Mouse (Mus musculus) embryonic facial prominence, embryonic 12.5 days (tissue): ENCODE measurements around the gene Slc12a4. TPM values are rescaled to one million over a fixed set of nuclear protein-coding genes. Genes with fewer than 3 reads are reported as not detected.

Source experiments
- ATAC-seq: fragments of 200-750 bp; cut with Nextera tagmentation; 2 replicates; pipeline ENCODE4 v1.8.0; 2017; ENCODE audit not compliant: insufficient number of reproducible peaks, insufficient read depth, low FRiP score, low TSS enrichment
- H3K27ac ChIP-seq: fragments of 300-500 bp; sonication (generic); 2 replicates; pipeline ENCODE4 v1.5.1; 2016; ENCODE audit warnings: mild to moderate bottlenecking
- H3K27me3 ChIP-seq: fragments of 300-500 bp; sonication (generic); 2 replicates; pipeline ENCODE4 v1.6.1; 2016; ENCODE audit warnings: mild to moderate bottlenecking, moderate library complexity
- H3K36me3 ChIP-seq: fragments of 300-500 bp; sonication (generic); 2 replicates; pipeline ENCODE4 v1.6.1; 2016; ENCODE audit warnings: mild to moderate bottlenecking
- H3K4me1 ChIP-seq: fragments of 300-500 bp; sonication (generic); 2 replicates; pipeline ENCODE4 v1.6.1; 2016
- H3K4me2 ChIP-seq: fragments of 300-500 bp; sonication (generic); replicated peaks from 2 replicates; pipeline ENCODE4 v1.6.1; 2016; ENCODE audit warnings: mild to moderate bottlenecking, moderate library complexity
- H3K4me3 ChIP-seq: fragments of 300-500 bp; sonication (generic); 2 replicates; pipeline ENCODE4 v1.5.1; 2016; ENCODE audit warnings: mild to moderate bottlenecking
- H3K9ac ChIP-seq: fragments of 300-500 bp; sonication (generic); 2 replicates; pipeline ENCODE4 v1.6.1; 2016; ENCODE audit warnings: mild to moderate bottlenecking, moderate library complexity
- H3K9me3 ChIP-seq: fragments of 300-500 bp; sonication (generic); 2 replicates; pipeline ENCODE4 v1.6.1; 2016; ENCODE audit warnings: mild to moderate bottlenecking, moderate library complexity
- WGBS: fragments of 180-500 bp; shearing (Covaris S2); methylation state at CpG from one replicate; pipeline ENCODE4 v1.1.7; 2016; 5-methylcytosine and 5-hydroxymethylcytosine counted together
- polyA plus RNA-seq: library from polyadenylated mRNA; unstranded; fragments of >200 nt; fragmentation: Nextera tagmentation; extraction: Ambion mirVana; gene quantifications from 2 replicates; pipeline ENCODE4 v1.2.1, GENCODE M21; 2016

Gene Slc12a4
- polyA plus RNA-seq, 1 experiment from 2014 or later = 44.3 TPM

DNA sequence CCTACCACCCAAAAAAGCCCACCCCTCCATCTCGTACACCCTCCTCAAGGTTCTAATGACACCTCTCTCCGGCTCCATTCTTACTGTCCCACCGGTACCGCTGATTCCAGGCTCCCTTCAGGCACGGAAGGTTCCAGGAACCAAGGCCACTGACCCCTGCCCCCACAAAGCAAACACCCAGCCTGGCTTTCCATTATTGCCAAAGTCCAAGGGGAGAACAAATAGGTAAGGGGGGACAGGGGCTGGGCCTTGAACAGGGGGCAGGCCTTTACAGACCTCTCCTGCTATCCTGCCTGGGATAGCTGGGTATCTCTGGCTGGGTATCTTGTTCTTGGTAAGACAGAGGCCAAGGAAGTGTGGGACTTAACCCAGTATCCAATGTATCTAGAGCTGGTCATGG lies 23.4 kb downstream of the Slc12a4 start:
- Histone ChIP-seq H3K27ac (no peak overlapping the region), H3K9me3 (no peaks in the 10 kb centered on the region), H3K9ac (0 out of 2 replicates have a peak overlapping the region, but pooled peaks have one; percentile 4), H3K27me3 (no peaks in the 10 kb centered on the region), H3K36me3 (peaks cover 58% of the 10 kb centered on the region), H3K4me1 (no peaks in the 10 kb centered on the region), H3K4me3 (no peak overlapping the region), H3K4me2 (no peak overlapping the region)
- ATAC-seq = no peak
- 93% methylated on average over 5 of the region's 5 CpGs for WGBS

DNA sequence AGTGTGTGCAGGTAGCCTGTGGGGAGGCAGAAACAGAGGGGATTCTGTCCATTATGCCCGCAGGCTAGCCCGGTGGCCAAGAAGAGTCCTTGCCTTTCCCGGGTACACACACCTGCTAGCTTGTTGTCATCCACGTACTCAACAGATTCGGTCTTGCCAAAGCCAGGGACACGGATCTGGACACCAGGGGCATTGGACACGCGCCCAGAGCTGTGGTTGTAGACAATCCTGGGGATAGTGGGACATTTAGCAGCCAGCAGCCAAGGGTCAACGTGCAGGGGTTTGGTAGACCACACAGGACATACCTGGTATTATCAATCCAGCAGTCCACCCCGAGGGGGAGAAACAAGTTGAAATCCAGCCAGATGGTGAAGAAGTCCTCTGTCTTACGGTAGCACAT lies 23.9 kb downstream of the Slc12a4 start:
- no peaks in the 10 kb centered on the region for H3K9me3 ChIP-seq
- no peak overlapping the region for H3K4me2 ChIP-seq
- no peak overlapping the region for H3K27ac ChIP-seq
- 90% methylated on average over 11 of the region's 11 CpGs for WGBS
- peaks cover 53% of the 10 kb centered on the region for H3K36me3 ChIP-seq
- H3K4me3 ChIP-seq = no peak overlapping the region
- H3K27me3 ChIP-seq = no peaks in the 10 kb centered on the region
- no peak overlapping the region for H3K9ac ChIP-seq
- ATAC-seq = no peak
- no peaks in the 10 kb centered on the region for H3K4me1 ChIP-seq

DNA sequence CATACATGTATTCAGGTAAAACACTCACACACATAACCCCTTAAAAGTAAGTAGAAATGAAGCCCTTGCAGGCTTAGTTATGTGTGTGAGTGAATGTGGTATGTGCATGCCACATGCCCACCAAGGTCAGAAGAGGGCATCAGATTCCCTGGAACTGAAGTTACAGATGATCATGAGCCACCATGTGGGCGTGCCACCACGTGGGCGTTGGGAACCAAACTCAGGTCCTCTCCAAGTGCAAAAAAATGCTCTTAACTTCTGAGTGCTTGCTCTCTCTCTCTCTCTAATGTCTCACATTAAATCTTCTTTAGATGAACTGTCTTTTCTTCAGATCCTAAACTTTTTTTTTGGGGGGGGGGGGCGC lies 27.6 kb downstream of the Slc12a4 start, which contains the start of gene Psmb10:
Psmb10 (minus strand) TSS at position 139 of the 364 bp plus-strand sequence.
- Histone ChIP-seq H3K27me3 (no peaks in the 10 kb centered on the region), H3K4me2 (peak within 1 kb of the TSS; percentile 66), H3K9me3 (no peaks in the 10 kb centered on the region), H3K4me3 (peak within 1 kb of the TSS; percentile 65), H3K27ac (peak within 1 kb of the TSS; percentile 76), H3K4me1 (peaks cover 12% of the 10 kb centered on the region; the same call in 1 of the 2 replicates), H3K9ac (peak within 1 kb of the TSS; percentile 63), H3K36me3 (peaks cover 18% of the 10 kb centered on the region)
- ATAC-seq = no peak
- WGBS = 23% methylated on average over 4 of the region's 4 CpGs

DNA sequence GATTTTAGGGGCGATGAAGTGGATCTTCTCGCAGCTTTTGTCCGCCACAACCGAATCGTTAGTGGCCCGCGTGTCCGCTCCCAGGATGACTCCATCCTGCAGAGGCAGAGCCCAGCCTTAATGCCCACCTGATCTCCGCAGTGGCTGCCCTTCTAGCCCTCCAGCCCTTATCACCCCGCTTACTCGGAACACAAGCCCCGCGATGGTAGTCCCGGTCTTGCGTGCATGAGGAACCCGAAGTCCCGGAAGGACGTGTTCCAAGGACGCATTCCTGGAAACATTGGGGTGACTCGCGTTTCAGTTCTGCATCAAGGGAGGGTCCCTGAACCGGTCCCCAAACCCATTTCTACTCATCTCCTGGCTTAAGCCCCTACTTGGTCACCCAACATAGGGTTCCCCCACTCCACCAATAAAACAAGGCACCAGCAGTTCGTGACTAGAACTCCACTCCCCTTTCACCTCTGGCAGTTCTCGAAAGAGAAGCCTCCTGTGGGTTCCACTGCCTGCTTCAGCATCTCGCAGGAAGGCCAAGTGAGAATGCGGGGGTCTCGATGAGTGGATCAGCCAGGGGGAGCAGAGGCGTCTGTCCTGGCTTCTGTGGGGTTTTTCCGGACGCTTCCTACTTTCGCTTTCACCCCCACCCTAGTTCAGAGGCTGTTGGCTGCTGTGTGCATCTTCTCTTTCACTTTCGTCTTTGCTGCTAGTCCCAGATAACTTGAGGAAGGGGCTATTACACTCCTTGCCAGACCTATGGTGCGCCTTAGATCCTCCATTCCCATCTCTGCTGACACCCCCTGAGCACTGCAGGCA lies 28.2 kb downstream of the Slc12a4 start:
- Histone ChIP-seq H3K4me3 (peak overlapping the region; percentile 65), H3K27ac (peak overlapping the region; percentile 76), H3K36me3 (peaks cover 19% of the 10 kb centered on the region), H3K4me1 (peaks cover 12% of the 10 kb centered on the region; the same call in 1 of the 2 replicates), H3K4me2 (peak overlapping the region; percentile 66), H3K27me3 (no peaks in the 10 kb centered on the region), H3K9me3 (no peaks in the 10 kb centered on the region), H3K9ac (peak overlapping the region; percentile 63)
- 2% methylated on average over 33 of the region's 33 CpGs for WGBS
- ATAC-seq = peak; percentile 31; the same call in 1 of the 2 replicates

DNA sequence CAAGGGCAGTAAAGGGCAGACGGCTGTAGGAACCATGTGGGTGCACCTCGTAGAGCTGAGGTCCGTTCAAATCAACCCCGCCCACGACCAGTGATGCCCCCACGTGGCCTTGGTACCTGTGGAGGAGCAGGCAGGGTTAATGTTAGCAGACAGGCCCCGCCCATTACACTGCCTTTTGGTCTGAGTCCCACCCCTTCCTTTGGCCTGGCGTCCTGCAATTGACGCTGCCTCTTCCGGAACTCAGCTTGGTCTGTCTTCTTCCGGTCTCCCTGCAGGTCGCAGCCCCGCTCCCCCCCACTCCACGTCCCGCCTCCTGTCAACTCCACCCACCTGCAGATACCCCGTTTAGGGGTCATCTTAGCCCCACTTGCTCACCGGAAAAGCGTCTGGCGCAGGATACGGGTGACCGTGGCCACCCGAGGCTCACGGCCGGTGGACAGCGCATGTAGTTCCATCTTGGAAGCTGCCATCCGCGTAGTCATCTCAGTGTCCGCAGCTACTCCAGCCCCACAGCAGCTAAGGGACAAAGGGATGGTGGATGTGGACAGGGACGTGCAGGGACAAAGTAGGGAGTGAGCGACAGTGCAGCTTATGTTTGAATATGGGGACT lies 28.9 kb downstream of the Slc12a4 start:
- peaks cover 12% of the 10 kb centered on the region; the same call in 1 of the 2 replicates for H3K4me1 ChIP-seq
- H3K4me2 ChIP-seq = peak overlapping the region; percentile 66
- under 1% methylated on average over 30 of the region's 30 CpGs for whole genome bisulfite sequencing
- no peaks in the 10 kb centered on the region for H3K9me3 ChIP-seq
- no peaks in the 10 kb centered on the region for H3K27me3 ChIP-seq
- peaks cover 20% of the 10 kb centered on the region; the same call in 1 of the 2 replicates for H3K36me3 ChIP-seq
- peak overlapping the region; percentile 76 for H3K27ac ChIP-seq
- ATAC-seq = peak; percentile 85
- peak overlapping the region; percentile 65 for H3K4me3 ChIP-seq
- H3K9ac ChIP-seq = peak overlapping the region; percentile 63

DNA sequence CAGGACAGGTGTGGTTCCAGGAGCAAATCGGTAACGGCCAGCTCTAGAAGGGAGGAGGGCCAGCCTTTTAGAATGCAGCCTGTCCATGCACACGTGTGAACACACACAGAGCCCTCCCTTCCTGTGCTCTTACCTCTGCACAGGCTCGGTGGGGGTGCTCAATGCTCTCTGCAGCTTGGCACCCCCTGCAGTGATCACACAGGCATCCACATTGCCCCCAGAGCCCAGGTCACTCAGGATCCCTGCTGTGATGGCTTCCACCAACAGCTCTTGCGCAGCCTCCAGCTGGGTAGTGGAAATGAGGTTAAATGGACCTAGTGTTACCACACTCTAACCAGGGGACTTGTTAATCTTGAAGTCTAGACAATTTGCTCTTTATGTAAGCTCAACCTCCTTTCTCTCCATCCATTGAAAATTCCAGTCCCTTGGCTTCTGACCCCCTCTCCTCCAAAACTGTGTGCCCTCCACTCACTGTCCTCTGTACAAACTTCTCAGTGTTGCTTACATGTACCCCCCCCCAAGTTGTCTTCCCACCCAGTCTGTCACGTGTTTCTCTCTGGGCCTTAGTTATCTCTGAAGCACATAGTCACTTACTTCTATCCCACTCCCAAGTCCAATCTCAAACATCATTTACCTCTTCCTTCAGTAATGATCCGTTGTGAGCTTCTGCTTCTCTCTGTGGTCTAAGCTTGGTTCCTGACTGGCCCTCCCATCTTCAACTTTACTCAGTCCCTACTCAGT lies 29.9 kb downstream of the Slc12a4 start:
- H3K4me1 ChIP-seq = peaks cover 12% of the 10 kb centered on the region; the same call in 1 of the 2 replicates

DNA sequence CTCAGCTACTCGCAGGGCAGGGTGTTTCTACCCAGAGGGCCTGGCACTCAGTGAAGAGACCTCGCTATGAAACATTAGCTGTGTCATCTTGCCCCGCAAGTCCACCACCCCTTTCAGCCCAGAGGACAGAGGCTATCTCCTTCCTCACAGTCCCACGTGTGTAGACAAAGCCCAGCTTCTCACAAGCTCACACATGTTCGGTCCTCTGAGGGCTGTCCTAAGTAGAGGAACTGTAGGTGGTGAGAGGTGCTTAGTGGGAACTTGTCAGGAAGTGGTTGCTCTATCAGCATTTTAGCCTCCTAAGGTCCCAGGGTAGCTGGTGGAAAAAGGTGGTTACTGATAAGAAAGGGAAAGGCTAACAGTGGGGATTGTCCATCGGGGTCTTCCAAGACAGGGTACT lies 30.8 kb downstream of the Slc12a4 start:
- Histone ChIP-seq H3K27me3 (no peaks in the 10 kb centered on the region), H3K9ac (no peak overlapping the region), H3K4me1 (peaks cover 12% of the 10 kb centered on the region; the same call in 1 of the 2 replicates), H3K36me3 (peaks cover 23% of the 10 kb centered on the region), H3K27ac (no peak overlapping the region), H3K4me3 (no peak overlapping the region), H3K4me2 (no peak overlapping the region), H3K9me3 (no peaks in the 10 kb centered on the region)
- ATAC-seq = no peak
- WGBS = 79% methylated on average over 6 of the region's 6 CpGs

More for the DNA sequence above, 29.9 kb downstream of the Slc12a4 start:
- H3K4me2 ChIP-seq = peak overlapping the region; percentile 66
- WGBS = 25% methylated on average over 7 of the region's 7 CpGs
- H3K9ac ChIP-seq = peak overlapping the region; percentile 63
- peak overlapping the region; percentile 65 for H3K4me3 ChIP-seq
- no peaks in the 10 kb centered on the region for H3K27me3 ChIP-seq
- H3K9me3 ChIP-seq = no peaks in the 10 kb centered on the region
- no peak for ATAC-seq
- no peak overlapping the region for H3K27ac ChIP-seq
- H3K36me3 ChIP-seq = peaks cover 17% of the 10 kb centered on the region; the same call in 1 of the 2 replicates

DNA sequence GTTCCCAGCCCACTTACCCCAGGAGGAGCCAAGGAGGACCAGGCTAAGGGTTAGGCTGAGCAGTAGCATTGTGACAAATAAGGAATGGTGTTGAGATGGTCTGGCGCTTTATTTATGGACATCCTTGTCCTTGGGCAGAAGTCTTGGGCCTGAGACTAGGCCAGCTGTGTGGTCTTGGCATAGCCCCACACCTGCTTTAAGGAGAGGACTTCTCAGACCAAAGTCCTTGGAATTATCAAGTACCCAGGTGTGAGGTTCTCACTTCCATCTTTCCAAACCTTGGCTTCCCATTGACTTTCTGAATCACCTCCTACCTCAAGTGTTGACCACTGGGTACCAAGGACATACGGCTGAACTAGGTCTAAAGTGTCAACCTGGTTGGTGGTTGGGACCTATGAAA lies 32.1 kb downstream of the Slc12a4 start, which contains the start of gene Ctrl:
Ctrl (minus strand) TSS at position 101 of the 400 bp plus-strand sequence.
- no peak for ATAC-seq

DNA sequence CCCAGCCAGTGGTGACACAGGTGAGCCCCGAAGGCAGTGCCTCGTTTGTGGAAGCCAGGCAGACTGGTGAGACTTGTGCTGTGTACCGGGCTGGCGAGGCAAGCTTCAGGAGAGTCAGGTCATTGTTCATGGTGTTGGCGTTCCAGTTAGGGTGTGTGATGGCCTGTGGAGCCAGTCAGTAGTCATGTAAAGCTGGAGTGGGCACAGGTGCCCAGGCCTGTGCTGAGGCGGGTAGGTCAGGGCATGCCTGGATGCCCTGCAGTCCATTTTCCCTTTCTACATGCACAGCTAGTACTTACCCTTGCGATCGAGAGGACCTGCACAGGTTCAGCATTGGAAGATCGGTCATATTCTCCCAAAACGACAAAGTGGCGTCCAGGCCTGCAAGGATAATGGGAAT lies 33.4 kb downstream of the Slc12a4 start:
- no peaks in the 10 kb centered on the region for H3K9me3 ChIP-seq
- ATAC-seq = no peak
- WGBS = 86% methylated on average over 11 of the region's 11 CpGs

More for the DNA sequence above, 32.1 kb downstream of the Slc12a4 start, which contains the start of gene Ctrl:
- Histone ChIP-seq H3K4me2 (no peak within 1 kb of the TSS), H3K9me3 (no peaks in the 10 kb centered on the region), H3K4me1 (peaks cover 12% of the 10 kb centered on the region; the same call in 1 of the 2 replicates), H3K36me3 (peaks cover 31% of the 10 kb centered on the region), H3K9ac (no peak within 1 kb of the TSS), H3K4me3 (no peak within 1 kb of the TSS), H3K27ac (no peak within 1 kb of the TSS), H3K27me3 (no peaks in the 10 kb centered on the region)
- 91% methylated on average over 2 of the region's 2 CpGs for WGBS

DNA sequence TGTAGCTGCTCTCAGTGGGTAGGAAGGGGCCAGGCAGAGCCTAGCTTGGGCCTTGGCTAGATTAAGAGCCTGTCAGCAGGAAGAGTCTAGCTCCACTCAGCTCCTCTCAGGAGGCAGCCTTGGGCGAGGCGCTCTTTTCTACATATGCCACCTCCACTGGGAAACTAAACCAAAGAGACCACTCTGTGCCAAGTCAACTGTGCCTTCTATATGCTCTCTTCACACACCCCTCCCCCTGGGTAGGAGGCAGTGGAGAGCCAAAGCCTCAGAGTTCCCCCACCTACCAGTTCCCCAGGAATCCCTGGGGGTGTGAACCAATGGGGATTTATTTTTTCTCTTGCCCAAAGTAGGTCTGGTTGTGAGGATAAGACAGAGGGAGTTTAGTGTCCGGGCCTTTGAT lies 34.6 kb downstream of the Slc12a4 start:
- H3K36me3 ChIP-seq = peaks cover 36% of the 10 kb centered on the region
- no peak overlapping the region for H3K27ac ChIP-seq
- H3K4me2 ChIP-seq = no peak overlapping the region
- no peak for ATAC-seq
- H3K4me3 ChIP-seq = no peak overlapping the region
- H3K9me3 ChIP-seq = no peaks in the 10 kb centered on the region
- H3K9ac ChIP-seq = no peak overlapping the region
- H3K4me1 ChIP-seq = peaks cover 7% of the 10 kb centered on the region; the same call in 1 of the 2 replicates
- no peaks in the 10 kb centered on the region for H3K27me3 ChIP-seq
- WGBS = 91% methylated on average over 3 of the region's 3 CpGs

More for the DNA sequence above, 33.4 kb downstream of the Slc12a4 start:
- H3K36me3 ChIP-seq = peaks cover 31% of the 10 kb centered on the region
- no peak overlapping the region for H3K4me3 ChIP-seq
- no peak overlapping the region for H3K27ac ChIP-seq
- peaks cover 12% of the 10 kb centered on the region; the same call in 1 of the 2 replicates for H3K4me1 ChIP-seq
- no peaks in the 10 kb centered on the region for H3K27me3 ChIP-seq
- H3K9ac ChIP-seq = no peak overlapping the region
- H3K4me2 ChIP-seq = no peak overlapping the region

DNA sequence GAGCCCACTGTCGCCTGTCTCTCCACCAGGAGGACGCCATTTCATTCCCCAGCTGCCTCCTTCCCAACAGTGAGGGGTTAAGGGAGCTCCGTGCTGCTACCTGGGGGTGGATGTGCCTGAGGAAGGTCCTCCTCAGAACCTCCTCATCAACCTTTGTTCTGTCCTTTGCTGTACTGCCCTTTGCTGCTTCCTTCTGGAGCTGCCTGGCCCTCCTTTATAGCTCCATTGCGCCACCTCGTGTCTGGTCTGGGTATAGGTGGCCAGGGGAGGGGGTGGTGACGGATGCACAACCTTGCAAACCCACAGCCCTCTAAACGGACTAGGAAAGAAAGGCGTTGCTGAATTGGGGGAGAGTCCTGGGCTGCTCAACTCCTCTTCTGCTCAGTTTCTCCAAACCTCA lies 35.3 kb downstream of the Slc12a4 start:
- H3K36me3 ChIP-seq = peaks cover 38% of the 10 kb centered on the region
- H3K9ac ChIP-seq = peak overlapping the region; percentile 24
- H3K27me3 ChIP-seq = no peaks in the 10 kb centered on the region
- H3K9me3 ChIP-seq = no peaks in the 10 kb centered on the region
- 20% methylated on average over 8 of the region's 8 CpGs for WGBS
- no peak overlapping the region for H3K4me3 ChIP-seq
- no peak overlapping the region for H3K27ac ChIP-seq
- no peak overlapping the region for H3K4me2 ChIP-seq
- peak; percentile 26; the same call in 1 of the 2 replicates for ATAC-seq
- no peaks in the 10 kb centered on the region for H3K4me1 ChIP-seq
